Mouse (Mus musculus) kidney, postnatal 0 days (tissue): Measurements from ENCODE around the gene H2-T3. TPM values are rescaled to one million over a fixed set of nuclear protein-coding genes. Genes with fewer than 3 reads are reported as not detected.
A peak's percentile ranks its signal among the peaks of the same experiment; 100 is the strongest.
"Not testable (repeated sequence)": the region's sequence is repeated elsewhere in the genome, so short reads cannot be mapped to it uniquely, and the experiment has no call there.

Source experiments
- ATAC-seq: fragments of 200-750 bp; cut with Nextera tagmentation; replicated peaks from 2 replicates; pipeline ENCODE4 v1.8.0; 2017; ENCODE audit warnings: low read depth, moderate number of reproducible peaks, moderate TSS enrichment, moderate library complexity; ENCODE audit not compliant: low FRiP score
- DNase-seq: peaks from one replicate; pipeline ENCODE4 v3.0.0-alpha.2; 2016; ENCODE audit warnings: low spot score
- H3K27ac ChIP-seq: fragments of 300-500 bp; sonication (generic); 2 replicates; pipeline ENCODE4 v1.5.1; 2014; ENCODE audit warnings: mild to moderate bottlenecking
- H3K27me3 ChIP-seq: fragments of 300-500 bp; sonication (generic); 2 replicates; pipeline ENCODE4 v1.6.1; 2014; ENCODE audit warnings: low read length, mixed read lengths; ENCODE audit not compliant: insufficient read depth
- H3K36me3 ChIP-seq: fragments of 300-500 bp; sonication (generic); 2 replicates; pipeline ENCODE4 v1.6.1; 2014; ENCODE audit warnings: low read length, mixed read lengths; ENCODE audit not compliant: insufficient read depth
- H3K4me1 ChIP-seq: fragments of 300-500 bp; sonication (generic); replicated peaks from 2 replicates; pipeline ENCODE4 v1.6.1; 2014; ENCODE audit warnings: antibody characterized with exemption, low read length, mixed read lengths; ENCODE audit not compliant: insufficient read depth
- H3K4me2 ChIP-seq: fragments of 300-500 bp; sonication (generic); 2 replicates; pipeline ENCODE4 v1.6.1; 2014; ENCODE audit warnings: mild to moderate bottlenecking, low read length, moderate library complexity, mixed read lengths
- H3K4me3 ChIP-seq: fragments of 300-500 bp; sonication (generic); replicated peaks from 2 replicates; pipeline ENCODE4 v1.5.1; 2014; ENCODE audit warnings: low read depth, low read length
- H3K9ac ChIP-seq: fragments of 300-500 bp; sonication (generic); 2 replicates; pipeline ENCODE4 v1.6.1; 2014; ENCODE audit warnings: low read depth, low read length
- H3K9me3 ChIP-seq: fragments of 300-500 bp; sonication (generic); replicated peaks from 2 replicates; pipeline ENCODE4 v1.6.1; 2016; ENCODE audit warnings: low read length, inconsistent platforms, mixed read lengths
- CTCF ChIP-seq: IDR thresholded peaks from 2 replicates; pipeline ENCODE4 v1.5.1; 2016; ENCODE audit warnings: antibody characterized with exemption, low read depth, mild to moderate bottlenecking, moderate library complexity
- WGBS: fragments of 180-500 bp; shearing (Covaris S2); extraction: QIAGEN DNeasy Blood & Tissue Kit; methylation state at CpG from one replicate; pipeline ENCODE4 v1.1.7; 2014; 5-methylcytosine and 5-hydroxymethylcytosine counted together
- polyA plus RNA-seq: library from polyadenylated mRNA; unstranded; fragments of >200 nt; fragmentation: Nextera tagmentation; extraction: Ambion mirVana; gene quantifications from 2 replicates; pipeline ENCODE4 v1.2.1, GENCODE M21; 2015

The H2-T3 gene
- polyA plus RNA-seq, 1 experiment from 2014 or later: not detected

DNA sequence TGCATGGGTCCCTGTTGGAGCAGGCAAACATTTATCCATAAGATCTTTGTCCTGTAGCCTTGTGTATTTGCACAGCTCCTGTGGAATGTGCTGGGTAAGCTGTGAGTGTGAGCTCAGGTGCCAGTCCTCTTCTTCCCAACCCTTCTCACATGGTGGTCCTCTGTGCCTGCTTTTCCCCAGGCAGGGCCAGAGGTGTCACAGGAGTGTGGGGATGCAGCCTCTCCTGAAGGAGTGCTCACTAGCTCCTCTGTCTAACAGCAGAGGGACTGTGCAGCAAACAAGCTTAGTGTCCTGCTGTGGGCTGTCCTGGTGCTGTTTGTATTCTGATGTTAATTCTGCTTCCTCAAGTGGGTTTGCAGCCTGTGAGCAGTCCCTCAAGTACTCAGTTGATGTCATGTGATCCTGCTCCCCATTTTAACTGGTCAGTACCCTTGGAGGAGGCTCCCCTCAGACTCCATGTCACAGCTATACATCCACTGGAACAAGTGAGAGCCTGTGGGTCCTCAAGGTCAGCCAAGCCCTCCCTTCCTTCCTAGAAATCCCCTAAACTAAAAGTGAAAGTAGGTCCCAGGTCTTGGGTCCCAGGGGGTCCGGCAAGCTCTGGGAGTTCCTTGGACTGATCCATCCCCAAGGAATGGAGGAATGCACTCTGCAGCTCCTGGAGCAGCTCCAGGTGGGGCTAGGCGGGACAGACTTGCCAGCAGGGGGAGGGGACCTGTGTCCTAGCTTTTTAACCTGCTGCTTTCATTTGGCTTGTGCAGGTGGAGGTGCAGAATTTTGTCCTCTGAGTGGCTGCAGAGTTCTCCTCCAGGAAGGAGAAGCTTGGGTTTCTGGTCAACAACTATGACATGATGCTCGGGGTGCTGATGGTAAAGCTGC lies 35.6 kb downstream of the H2-T3 start:
- ATAC-seq (no peak), DNase-seq (no peak)
- no peak for TF ChIP-seq CTCF
- Histone ChIP-seq H3K36me3 (no peaks in the 10 kb centered on the region), H3K9ac (no peak overlapping the region), H3K27me3 (peaks cover 30% of the 10 kb centered on the region), H3K4me1 (no peaks in the 10 kb centered on the region), H3K4me3 (no peak overlapping the region), H3K9me3 (no peaks in the 10 kb centered on the region), H3K4me2 (no peak overlapping the region), H3K27ac (no peak overlapping the region)
- WGBS: 16% methylated on average over 3 of the region's 3 CpGs

DNA sequence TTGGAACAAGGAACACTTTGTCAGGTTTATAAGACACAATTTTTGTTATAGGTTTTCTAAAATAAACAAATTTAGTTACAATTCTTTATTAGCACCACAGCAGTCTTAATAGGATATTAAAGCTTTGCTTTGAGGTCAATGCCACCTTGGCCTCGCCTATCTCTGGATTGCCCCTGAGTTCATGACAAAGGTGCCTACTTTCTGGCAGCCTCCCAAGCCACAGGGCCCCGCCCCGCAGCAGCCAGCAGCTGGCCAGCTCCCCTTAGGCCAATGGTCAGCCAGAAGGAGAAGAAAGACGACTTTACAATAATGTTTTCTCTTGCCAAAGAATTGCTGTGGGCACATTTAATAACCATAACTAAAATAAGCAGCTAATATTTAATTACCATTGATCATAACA lies 38.9 kb downstream of the H2-T3 start:
- H3K36me3 ChIP-seq, H3K9me3 ChIP-seq, H3K4me2 ChIP-seq, DNase-seq, H3K4me3 ChIP-seq, H3K4me1 ChIP-seq, H3K27ac ChIP-seq, ATAC-seq, H3K9ac ChIP-seq: not testable (repeated sequence)
- WGBS: 33% methylated on average over 4 of the region's 4 CpGs
- H3K27me3 ChIP-seq: peaks cover 24% of the 10 kb centered on the region

DNA sequence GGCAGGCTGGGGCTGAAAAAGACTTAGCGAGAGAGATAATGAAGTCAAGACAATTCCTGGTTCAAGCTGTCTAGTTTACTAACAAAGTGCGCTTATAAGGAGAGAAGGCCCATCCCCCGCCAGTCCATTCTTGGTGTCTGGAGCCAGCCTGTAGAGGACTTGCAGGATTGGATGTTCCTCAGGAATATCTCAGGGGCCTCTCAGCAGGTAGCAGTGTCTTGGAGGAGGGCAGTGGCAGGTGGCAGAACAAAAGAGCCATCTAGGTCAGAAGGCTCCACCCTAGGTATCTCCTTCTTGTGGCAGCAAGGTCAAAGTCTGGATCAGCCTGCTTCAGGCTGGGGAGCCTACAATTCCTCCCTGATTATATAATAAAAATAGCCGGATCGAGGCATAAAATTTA lies 41.6 kb downstream of the H2-T3 start:
- 79% methylated on average over 5 of the region's 5 CpGs for WGBS
- ATAC-seq, H3K36me3 ChIP-seq, H3K9me3 ChIP-seq, H3K4me2 ChIP-seq, H3K9ac ChIP-seq, H3K4me1 ChIP-seq, H3K4me3 ChIP-seq, H3K27ac ChIP-seq, DNase-seq: not testable (repeated sequence)
- H3K27me3 ChIP-seq: peaks cover 28% of the 10 kb centered on the region

DNA sequence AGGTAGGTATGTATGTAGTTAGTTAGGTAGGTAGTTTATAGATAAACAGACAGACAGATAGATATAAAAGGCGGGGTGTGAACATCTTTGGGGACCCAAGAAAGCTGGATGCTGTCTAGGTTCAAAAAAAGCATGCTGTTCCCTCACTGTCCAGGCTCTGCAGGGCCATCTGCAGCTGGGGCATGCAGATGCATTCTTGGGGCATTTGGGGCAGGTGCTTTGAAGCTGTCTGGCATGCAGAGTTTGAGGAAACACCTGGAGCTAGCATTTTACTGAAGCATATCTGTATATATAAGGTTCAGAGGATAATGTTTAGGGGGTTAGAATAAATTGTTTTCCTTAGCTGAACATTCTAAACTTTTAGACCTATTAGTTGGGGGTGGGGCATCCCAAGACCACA lies 43.1 kb downstream of the H2-T3 start:
- H3K4me3 ChIP-seq, H3K4me2 ChIP-seq, H3K4me1 ChIP-seq, H3K27ac ChIP-seq, H3K9me3 ChIP-seq, H3K36me3 ChIP-seq, DNase-seq, ATAC-seq, H3K9ac ChIP-seq: not testable (repeated sequence)
- peaks cover 27% of the 10 kb centered on the region for H3K27me3 ChIP-seq
- 71% methylated on average over 1 of the region's 1 CpGs for WGBS

DNA sequence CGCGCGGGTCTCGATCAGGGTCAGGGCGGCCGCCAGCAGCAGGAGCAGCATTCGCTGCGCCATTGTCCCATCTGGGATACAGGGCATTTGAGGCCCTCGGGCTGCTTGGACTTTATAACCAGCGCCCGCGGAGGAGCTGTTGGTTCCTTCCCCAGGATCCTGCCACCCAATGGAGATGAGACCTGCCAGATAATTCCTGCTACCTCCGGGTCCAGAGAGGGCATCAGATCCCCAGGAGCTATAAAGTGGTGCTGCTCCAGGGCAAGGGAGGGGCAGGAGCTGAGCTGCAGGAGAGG lies 44.3 kb downstream of the H2-T3 start:
- Histone ChIP-seq H3K4me2 (peak overlapping the region; percentile 59), H3K4me3 (peak overlapping the region; percentile 45), H3K27me3 (peaks cover 23% of the 10 kb centered on the region)
- H3K4me1 ChIP-seq, DNase-seq, H3K36me3 ChIP-seq, ATAC-seq, H3K9me3 ChIP-seq, H3K27ac ChIP-seq, H3K9ac ChIP-seq: not testable (repeated sequence)
- 2% methylated on average over 8 of the region's 13 CpGs for WGBS

DNA sequence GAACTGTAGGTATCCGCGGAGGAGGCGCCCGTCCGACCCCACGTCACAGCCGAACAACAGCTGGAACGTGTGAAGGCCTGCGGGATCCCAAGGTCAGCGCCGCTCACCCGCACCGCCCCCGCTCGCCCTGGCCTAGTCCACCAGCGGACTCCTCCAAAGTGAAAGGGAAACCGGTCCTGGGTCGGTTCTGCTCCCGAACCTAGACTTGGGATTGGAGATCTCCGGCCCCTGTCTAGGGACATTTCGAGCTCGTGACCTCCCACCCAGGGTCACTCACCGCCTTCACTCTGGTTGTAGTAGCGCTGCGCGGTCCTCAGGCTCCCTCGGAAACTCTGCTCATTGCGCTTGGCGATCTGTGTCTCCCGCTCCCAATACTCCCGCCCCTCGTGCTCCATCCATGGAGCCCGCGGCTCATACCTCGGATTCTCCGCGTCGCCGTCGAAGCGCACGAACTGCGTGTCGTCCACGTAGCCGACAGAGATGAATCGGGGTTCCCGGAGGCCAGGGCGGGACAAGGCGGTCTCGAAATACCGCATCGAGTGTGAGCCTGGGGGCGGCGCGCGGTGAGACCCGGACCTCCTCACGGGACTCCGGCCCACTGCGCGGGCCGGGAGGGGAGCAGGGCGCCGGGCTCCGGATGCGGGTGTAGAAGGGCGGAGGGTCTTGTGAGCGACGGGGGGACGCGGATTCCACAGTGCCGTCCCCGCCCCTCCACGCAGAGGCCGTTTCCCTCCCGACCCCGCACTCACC lies 44.8 kb downstream of the H2-T3 start:
- H3K9me3 ChIP-seq: no peaks in the 10 kb centered on the region
- WGBS: 1% methylated on average over 75 of the region's 78 CpGs
- no peak for TF ChIP-seq CTCF
- 0 out of 2 replicates have a peak, but pooled peaks cover 6% of the 10 kb centered on the region for H3K4me1 ChIP-seq
- peak overlapping the region; percentile 32; the same call in 1 of the 2 replicates for H3K9ac ChIP-seq
- peaks cover 23% of the 10 kb centered on the region for H3K27me3 ChIP-seq
- peak overlapping the region; percentile 59 for H3K4me2 ChIP-seq
- H3K4me3 ChIP-seq: peak overlapping the region; percentile 45
- ATAC-seq (peak; percentile 46), DNase-seq (peak; percentile 26)
- no peaks in the 10 kb centered on the region for H3K36me3 ChIP-seq
- H3K27ac ChIP-seq: no peak overlapping the region

DNA sequence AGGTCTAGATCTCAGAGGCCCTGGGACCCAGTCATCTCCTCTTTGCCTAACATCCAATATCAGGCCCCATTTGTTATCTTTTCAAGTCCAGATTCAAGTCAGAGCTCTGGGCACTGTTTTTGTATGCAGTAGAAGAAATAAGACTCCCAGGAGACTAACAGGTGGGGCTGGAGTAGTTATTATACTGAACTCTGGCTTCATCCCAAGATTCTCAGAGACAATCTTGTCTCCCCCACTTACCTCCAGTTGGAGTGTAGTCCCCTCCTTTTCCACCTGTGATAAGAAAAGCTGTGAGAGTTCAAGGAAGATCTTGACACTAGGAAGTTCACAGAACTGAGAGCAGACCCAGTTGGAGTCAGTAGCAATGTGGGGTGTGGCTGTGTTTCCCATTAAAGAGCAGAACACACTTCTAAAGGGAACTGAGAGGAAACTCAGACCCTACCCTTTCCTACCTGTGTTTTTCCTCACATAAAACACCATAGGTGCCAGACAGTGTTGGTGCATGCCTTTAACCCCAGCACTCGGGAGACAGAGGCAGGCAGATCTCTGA lies 53.7 kb downstream of the H2-T3 start:
- not testable (repeated sequence) for DNase-seq, H3K4me1 ChIP-seq, H3K27me3 ChIP-seq, H3K9me3 ChIP-seq, H3K36me3 ChIP-seq, ATAC-seq, H3K9ac ChIP-seq, H3K4me2 ChIP-seq, H3K4me3 ChIP-seq, H3K27ac ChIP-seq
- 62% methylated on average over 1 of the region's 1 CpGs for WGBS
